Mouse (Mus musculus) brain, embryonic 14.5 days (tissue): ENCODE measurements around the gene Tbx3.

Experiments used
- CTCF ChIP-seq: fragments of 200-500 bp; IDR thresholded peaks from 2 replicates; pipeline ENCODE4 v1.5.1; 2012; ENCODE audit warnings: inconsistent platforms, mild to moderate bottlenecking, moderate library complexity, borderline replicate concordance; ENCODE audit not compliant: insufficient read depth, insufficient read length; ENCODE audit errors: extremely low read depth
- POLR2A ChIP-seq: fragments of 200-500 bp; IDR thresholded peaks from 2 replicates; pipeline ENCODE4 v1.6.1; 2012; ENCODE audit warnings: mild to moderate bottlenecking, inconsistent platforms, borderline replicate concordance; ENCODE audit not compliant: poor library complexity, insufficient read depth, insufficient read length, severe bottlenecking; ENCODE audit errors: extremely low read depth

DNA sequence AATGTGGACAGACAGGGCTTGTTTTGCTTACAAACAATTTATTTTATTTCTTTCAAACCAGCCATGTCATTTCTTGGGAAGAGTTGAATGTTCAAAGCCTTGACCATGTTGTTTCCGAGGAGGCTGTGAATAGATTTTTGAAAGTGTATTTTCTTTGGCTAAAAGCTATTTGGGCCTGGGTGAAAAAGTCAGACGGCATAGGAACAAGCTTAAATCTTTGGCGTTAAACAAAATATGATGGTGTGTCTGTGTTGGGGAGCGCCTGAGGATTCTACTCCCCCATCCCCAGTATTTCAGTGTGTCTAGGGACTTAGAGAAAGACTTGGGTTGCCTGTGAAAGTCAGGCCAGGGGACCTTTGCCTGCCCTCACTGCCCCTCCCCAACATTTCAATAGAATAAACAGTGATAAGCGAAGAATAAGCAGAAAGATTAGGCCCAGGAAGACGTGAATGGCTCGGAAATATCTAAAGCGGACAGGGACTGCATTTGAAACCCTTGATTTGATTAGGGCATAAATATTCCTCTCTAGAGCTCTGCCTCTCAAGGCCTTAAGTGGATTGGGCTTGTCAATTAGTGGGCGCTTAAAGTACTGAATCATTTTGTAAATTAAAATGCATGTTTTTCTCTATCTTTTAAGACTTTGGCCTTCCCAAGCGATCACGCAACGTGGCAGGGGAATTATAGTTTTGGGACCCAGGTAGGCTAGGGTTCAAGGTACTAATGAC lies 4.3 kb downstream of the Tbx3 start:
- TF ChIP-seq CTCF = no peak
- TF ChIP-seq POLR2A = no peak
